Mouse (Mus musculus) embryonic fibroblast, embryonic 13.5 days (primary cell): ENCODE measurements around the gene Mrnip.

Source experiments
- CTCF ChIP-seq: IDR thresholded peaks from 2 replicates; pipeline ENCODE4 v1.5.1; 2011; ENCODE audit warnings: mild to moderate bottlenecking, control low read depth, low read length, moderate library complexity, borderline replicate concordance; ENCODE audit not compliant: insufficient read depth
- POLR2A ChIP-seq: IDR thresholded peaks from 2 replicates; pipeline ENCODE4 v1.6.1; 2011; ENCODE audit warnings: low read depth, mild to moderate bottlenecking, control low read depth, low read length, moderate library complexity

DNA sequence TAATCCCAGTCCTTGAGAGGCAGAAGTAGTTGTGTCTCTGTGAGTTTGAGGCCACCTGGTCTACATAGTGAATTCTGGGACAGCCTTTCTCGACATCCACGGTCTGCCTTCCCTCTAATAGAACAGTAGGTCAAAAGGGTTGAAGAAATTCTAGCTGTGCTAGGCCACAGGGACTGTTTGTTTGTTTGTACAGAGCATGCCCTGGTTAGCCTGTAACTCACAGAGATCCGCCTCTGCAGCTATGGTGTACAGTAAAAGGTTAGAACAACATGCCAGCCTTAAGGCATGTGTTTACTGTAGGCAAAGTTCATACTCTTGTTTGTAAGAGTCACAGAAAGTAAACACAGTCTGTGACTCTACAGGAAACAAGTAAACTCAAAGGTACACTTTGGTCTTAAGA is 10.5 kb downstream of the Mrnip start:
- TF ChIP-seq CTCF (no peak), POLR2A (no peak)
